Comparison of ENCODE assay signal across 18 mouse cellular contexts in genomic region chr1:193538425-193538824, GRCm38 (mm10).
A peak's percentile ranks its signal among the peaks of the same experiment; 100 is the strongest.
DNase-seq lines count a peak whose midpoint lies in the region; ATAC-seq and TF ChIP-seq lines count a peak whose summit lies in the region.
"Had no signal": no experiment of that assay in that cellular context is flagged by ENCODE, and none has a peak within 500 bp of the region (broad histone marks: within the 10 kb centered on the region; RNA-seq: fewer than 3 reads in every experiment).

No protein-coding gene starts in this region.

- no peaks in the 10 kb centered on the region for H3K27me3 ChIP-seq in intestine, embryonic 15.5 days (replicated peaks)
- no peaks in the 10 kb centered on the region for H3K27me3 ChIP-seq in intestine, postnatal 0 days (replicated peaks; ENCODE audit: control insufficient read depth, insufficient read depth, low read length)
- no peaks in the 10 kb centered on the region for H3K27me3 ChIP-seq in kidney, embryonic 15.5 days
- H3K27me3 ChIP-seq in limb, embryonic 14.5 days (ENCODE audit: control insufficient read depth, insufficient read depth, low read length), result no peaks in the 10 kb centered on the region
- H3K27me3 ChIP-seq: megakaryocyte, embryonic 14.5 days had no signal

- in situ Hi-C loops in ES-E14 (cut with MboI; ENCODE audit: low sequenced_read_pairs in 2 of 2, unreplicated experiment in 2 of 2), result no loop called here

- no peak overlapping the region for H3K9ac ChIP-seq in intestine, embryonic 15.5 days
- H3K9ac ChIP-seq in intestine, postnatal 0 days (ENCODE audit: low read depth, low read length), result no peak overlapping the region
- H3K9ac ChIP-seq in ES-E14 (ENCODE audit: insufficient read depth, low read depth, low read length, poor library complexity, severe bottlenecking), result no peak overlapping the region
- H3K9ac ChIP-seq in kidney, embryonic 15.5 days, result no peak overlapping the region
- H3K9ac ChIP-seq in limb, embryonic 14.5 days (ENCODE audit: low read depth, low read length, severe bottlenecking), result no peak overlapping the region
- H3K9ac ChIP-seq: heart, embryonic 13.5 days had no signal

- WGBS in intestine, embryonic 15.5 days, result 58% methylated on average over 2 of the region's 2 CpGs
- WGBS in intestine, postnatal 0 days, result 73% methylated on average over 2 of the region's 2 CpGs
- 61% methylated on average over 2 of the region's 2 CpGs for WGBS in kidney, embryonic 15.5 days
- 35% methylated on average over 2 of the region's 2 CpGs for WGBS in limb, embryonic 14.5 days

- H3K36me3 ChIP-seq in intestine, embryonic 15.5 days, result no peaks in the 10 kb centered on the region
- H3K36me3 ChIP-seq in intestine, postnatal 0 days (ENCODE audit: control insufficient read depth, insufficient read depth), result no peaks in the 10 kb centered on the region
- no peaks in the 10 kb centered on the region for H3K36me3 ChIP-seq in ES-E14 (ENCODE audit: control insufficient read depth, insufficient read depth, low read length, poor library complexity, severe bottlenecking)
- no peaks in the 10 kb centered on the region for H3K36me3 ChIP-seq in kidney, embryonic 15.5 days
- no peaks in the 10 kb centered on the region for H3K36me3 ChIP-seq in limb, embryonic 14.5 days (ENCODE audit: control insufficient read depth, insufficient read depth, low read length)
- H3K36me3 ChIP-seq: heart, embryonic 13.5 days; hindbrain, embryonic 10.5 days had no signal

- no peaks in the 10 kb centered on the region; the same call in none of the 2 replicates for H3K4me1 ChIP-seq in intestine, embryonic 15.5 days (replicated peaks)
- H3K4me1 ChIP-seq in intestine, postnatal 0 days (replicated peaks; ENCODE audit: control insufficient read depth, insufficient read depth, low read length), result no peaks in the 10 kb centered on the region
- H3K4me1 ChIP-seq in ES-E14 (ENCODE audit: control insufficient read depth in 2 of 2, insufficient read depth in 2 of 2, low read length in 2 of 2, poor library complexity in 1 of 2), result peaks cover 8 to 14% of the 10 kb centered on the region in 2 experiments
- H3K4me1 ChIP-seq in kidney, embryonic 15.5 days, result peaks cover 28% of the 10 kb centered on the region
- H3K4me1 ChIP-seq in limb, embryonic 14.5 days (ENCODE audit: control insufficient read depth, insufficient read depth, low read length), result peaks cover 26% of the 10 kb centered on the region
- H3K4me1 ChIP-seq: megakaryocyte, embryonic 14.5 days had no signal

- no peak for TF ChIP-seq CTCF in intestine, postnatal 0 days (IDR thresholded peaks at IDR 0.05; ENCODE audit: low read depth)

- ATAC-seq in intestine, embryonic 15.5 days, result no peak
- no peak for ATAC-seq in intestine, postnatal 0 days
- no peak for ATAC-seq in kidney, embryonic 15.5 days (replicated peaks; ENCODE audit: low FRiP score)
- no peak for ATAC-seq in limb, embryonic 14.5 days (ENCODE audit: low FRiP score, low read depth)

- no peak overlapping the region for H3K4me2 ChIP-seq in intestine, embryonic 15.5 days (replicated peaks)
- H3K4me2 ChIP-seq in intestine, postnatal 0 days (replicated peaks; ENCODE audit: low read depth), result no peak overlapping the region
- H3K4me2 ChIP-seq in kidney, embryonic 15.5 days, result no peak overlapping the region
- no peak overlapping the region for H3K4me2 ChIP-seq in limb, embryonic 14.5 days (replicated peaks; ENCODE audit: low read depth, low read length, severe bottlenecking)
- H3K4me2 ChIP-seq: heart, embryonic 13.5 days had no signal

- H3K9me3 ChIP-seq in intestine, embryonic 15.5 days, result no peaks in the 10 kb centered on the region
- no peaks in the 10 kb centered on the region for H3K9me3 ChIP-seq in intestine, postnatal 0 days (ENCODE audit: control insufficient read depth)
- no peaks in the 10 kb centered on the region for H3K9me3 ChIP-seq in ES-E14 (ENCODE audit: control insufficient read depth, insufficient read depth, low read depth, low read length)
- no peaks in the 10 kb centered on the region for H3K9me3 ChIP-seq in kidney, embryonic 15.5 days (replicated peaks)
- H3K9me3 ChIP-seq in limb, embryonic 14.5 days (ENCODE audit: control insufficient read depth, low read length), result no peaks in the 10 kb centered on the region
- H3K9me3 ChIP-seq: heart, embryonic 13.5 days; hindbrain, embryonic 10.5 days; megakaryocyte, embryonic 14.5 days had no signal

- H3K27ac ChIP-seq in intestine, embryonic 15.5 days, result 0 out of 2 replicates have a peak overlapping the region, but pooled peaks have one; percentile 45
- no peak overlapping the region for H3K27ac ChIP-seq in intestine, postnatal 0 days (ENCODE audit: low read depth, low read length)
- 0 out of 2 replicates have a peak overlapping the region, but pooled peaks have one; percentile 48 for H3K27ac ChIP-seq in ES-E14 (ENCODE audit: insufficient read depth, low read depth, low read length, poor library complexity, severe bottlenecking)
- peak overlapping the region; percentile 81 for H3K27ac ChIP-seq in kidney, embryonic 15.5 days
- H3K27ac ChIP-seq in limb, embryonic 14.5 days (replicated peaks; ENCODE audit: low read depth, low read length), result no peak overlapping the region
- H3K27ac ChIP-seq: heart, embryonic 13.5 days; hindbrain, embryonic 10.5 days had no signal

- no peak overlapping the region for H3K4me3 ChIP-seq in intestine, embryonic 15.5 days (replicated peaks)
- H3K4me3 ChIP-seq in intestine, postnatal 0 days (ENCODE audit: low read depth, low read length), result no peak overlapping the region
- H3K4me3 ChIP-seq in ES-E14 (ENCODE audit: insufficient read depth in 1 of 2, low read depth in 1 of 2, low read length in 2 of 2, poor library complexity in 1 of 2, severe bottlenecking in 1 of 2), result no peak overlapping the region
- no peak overlapping the region for H3K4me3 ChIP-seq in kidney, embryonic 15.5 days (replicated peaks)
- no peak overlapping the region for H3K4me3 ChIP-seq in limb, embryonic 14.5 days (replicated peaks; ENCODE audit: low read length)
- H3K4me3 ChIP-seq: heart, embryonic 13.5 days; hindbrain, embryonic 10.5 days; megakaryocyte, embryonic 14.5 days had no signal

- TF ChIP-seq POLR2A in limb, embryonic 14.5 days (IDR thresholded peaks at IDR 0.05; ENCODE audit: borderline replicate concordance, extremely low read depth, insufficient read depth, insufficient read length), result no peak

- peak; percentile 74 for DNase-seq in ES-E14 (ENCODE audit: low read depth, low spot score)
- DNase-seq in limb, embryonic 14.5 days (ENCODE audit: low spot score), result peak; percentile 62
- no peak for DNase-seq in thymus, postnatal 10 days (ENCODE audit: low spot score in 2 of 2)
- DNase-seq in spleen, postnatal 4 days (ENCODE audit: low spot score in 2 of 2), result no peak
- DNase-seq in cerebellum, adult 9-11 months, result no peak
- DNase-seq: adrenal gland, adult 2 months; cerebellum, adult 9-10 months; embryo, embryonic 11 days; gastrocnemius, postnatal 36 days; lung, adult 2 months; right cerebral cortex, postnatal 14 days; thymus, postnatal 36 days had no signal

TF ChIP-seq in ES-E14, 5 proteins besides CTCF, POLR2A, EP300 and RAD21:
- no peak for TF ChIP-seq MAFK (IDR thresholded peaks at IDR 0.05; ENCODE audit: insufficient read depth, low read depth, low read length)
- no peak for TF ChIP-seq CHD2 (IDR thresholded peaks at IDR 0.05; ENCODE audit: low read depth, low read length)
- no peak for TF ChIP-seq ZC3H11A (IDR thresholded peaks at IDR 0.05; ENCODE audit: borderline replicate concordance, low read depth, low read length)
- no peak for TF ChIP-seq HCFC1 (IDR thresholded peaks at IDR 0.05; ENCODE audit: borderline replicate concordance, insufficient read depth, low read length)
TF ChIP-seq in ES-E14: peak in this region for 0.

Comparison
In these comparisons a context has a peak if more than half of its experiments do, and no peak if none do; other contexts are left out.
1. H3K27ac ChIP-seq: peak in intestine, embryonic 15.5 days (single experiment), ES-E14 (single experiment) and kidney, embryonic 15.5 days (single experiment); none in intestine, postnatal 0 days (single experiment) and limb, embryonic 14.5 days (single experiment).
2. DNase-seq: peak in ES-E14 (single experiment) and limb, embryonic 14.5 days (single experiment); none in thymus, postnatal 10 days (0 of 2), spleen, postnatal 4 days (0 of 2) and cerebellum, adult 9-11 months (single experiment).